ENCODE assay signal across 19 mouse cellular contexts in genomic region chr8:61373303-61373702, GRCm38 (mm10).
"Had no signal": no experiment of that assay in that cellular context is flagged by ENCODE, and none has a peak within 500 bp of the region (broad histone marks: within the 10 kb centered on the region; RNA-seq: fewer than 3 reads in every experiment).

No protein-coding gene starts in this region.

- ATAC-seq: intestine, embryonic 16.5 days; liver, postnatal 0 days had no signal

- H3K27ac ChIP-seq: kidney, postnatal 0 days; limb, embryonic 12.5 days; limb, embryonic 15.5 days; liver, embryonic 14.5 days; neural tube, embryonic 13.5 days had no signal

- DNase-seq: kidney, adult 18-20 months; kidney, postnatal 25 days; left cerebral cortex, postnatal 4 days; liver, postnatal 0 days; lung, embryonic 14.5 days; lung, postnatal 14 days; retina, postnatal 1 day; thymus, adult 18-20 months; thymus, postnatal 36 days had no signal

- H3K4me3 ChIP-seq: limb, embryonic 12.5 days; limb, embryonic 15.5 days; megakaryocyte, embryonic 14.5 days; midbrain, embryonic 10.5 days; midbrain, embryonic 13.5 days; myocyte; neural tube, embryonic 13.5 days had no signal
